Mouse (Mus musculus) midbrain, embryonic 13.5 days (tissue): ENCODE measurements around the gene Edem1. TPM values are rescaled to one million over a fixed set of nuclear protein-coding genes. Genes with fewer than 3 reads are reported as not detected.

Source experiments
- ATAC-seq: fragments of 200-750 bp; cut with Nextera tagmentation; 2 replicates; pipeline ENCODE4 v1.8.0; 2017; ENCODE audit warnings: mild to moderate bottlenecking, moderate TSS enrichment, moderate library complexity
- H3K27ac ChIP-seq: fragments of 300-500 bp; sonication (generic); 2 replicates; pipeline ENCODE4 v1.5.1; 2015; ENCODE audit warnings: inconsistent platforms, mild to moderate bottlenecking, moderate library complexity
- H3K27me3 ChIP-seq: fragments of 300-500 bp; sonication (generic); 2 replicates; pipeline ENCODE4 v1.6.1; 2015; ENCODE audit warnings: mild to moderate bottlenecking, inconsistent platforms
- H3K36me3 ChIP-seq: fragments of 300-500 bp; sonication (generic); 2 replicates; pipeline ENCODE4 v1.6.1; 2015; ENCODE audit warnings: mild to moderate bottlenecking, inconsistent platforms
- H3K4me1 ChIP-seq: fragments of 300-500 bp; sonication (generic); replicated peaks from 2 replicates; pipeline ENCODE4 v1.6.1; 2015; ENCODE audit warnings: inconsistent platforms
- H3K4me2 ChIP-seq: fragments of 300-500 bp; sonication (generic); replicated peaks from 2 replicates; pipeline ENCODE4 v1.6.1; 2015; ENCODE audit warnings: moderate library complexity, mild to moderate bottlenecking, inconsistent platforms
- H3K4me3 ChIP-seq: fragments of 300-500 bp; sonication (generic); replicated peaks from 2 replicates; pipeline ENCODE4 v1.5.1; 2015; ENCODE audit warnings: mild to moderate bottlenecking, inconsistent platforms
- H3K9ac ChIP-seq: fragments of 300-500 bp; sonication (generic); replicated peaks from 2 replicates; pipeline ENCODE4 v1.6.1; 2015; ENCODE audit warnings: mild to moderate bottlenecking, inconsistent platforms
- H3K9me3 ChIP-seq: fragments of 300-500 bp; sonication (generic); 2 replicates; pipeline ENCODE4 v1.6.1; 2016; ENCODE audit warnings: mild to moderate bottlenecking, inconsistent platforms
- WGBS: fragments of 180-500 bp; shearing (Covaris S2); methylation state at CpG from one replicate; pipeline ENCODE4 v1.1.7; 2015; 5-methylcytosine and 5-hydroxymethylcytosine counted together
- polyA plus RNA-seq: library from polyadenylated mRNA; unstranded; fragments of >200 nt; fragmentation: Nextera tagmentation; extraction: Ambion mirVana; gene quantifications from 2 replicates; pipeline ENCODE4 v1.2.1, GENCODE M21; 2015

Gene Edem1
- polyA plus RNA-seq = 5.0 and 6.6 TPM in 2 replicates

DNA sequence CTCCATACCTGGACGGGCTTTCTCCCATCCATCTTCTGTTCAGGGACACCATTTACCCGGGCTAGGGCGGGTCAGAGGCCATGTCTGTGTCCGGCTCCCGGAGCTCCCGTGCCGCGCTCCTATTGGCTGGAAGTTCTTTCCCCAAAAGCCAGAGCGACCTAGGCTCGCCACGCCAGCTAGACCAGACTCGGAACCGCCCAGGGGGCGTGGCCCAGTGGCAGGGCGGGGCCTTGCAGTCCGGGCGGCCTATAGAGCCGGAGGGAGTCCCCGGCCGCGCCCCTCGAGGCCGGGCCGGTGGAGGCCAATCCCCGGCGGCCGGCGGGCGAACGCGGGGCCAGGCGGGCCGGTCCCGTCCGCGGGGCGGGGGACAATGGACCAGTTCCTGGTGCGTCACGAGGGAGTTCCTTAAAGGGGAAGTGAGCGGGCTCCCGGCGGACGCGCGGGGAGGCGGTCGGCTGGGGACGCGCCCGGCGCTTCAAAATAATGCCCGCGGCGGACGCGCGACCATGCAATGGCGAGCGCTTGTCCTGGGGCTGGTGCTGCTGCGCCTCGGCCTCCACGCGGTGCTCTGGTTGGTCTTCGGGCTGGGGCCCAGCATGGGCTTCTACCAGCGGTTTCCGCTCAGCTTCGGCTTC is at the start of gene Edem1:
Gene Edem1, plus strand, starts transcription at position 408 of the 635 bp plus-strand sequence.
- Histone ChIP-seq H3K27ac (peak within 1 kb of the TSS; percentile 66), H3K36me3 (peaks cover 4% of the 10 kb centered on the region), H3K4me2 (peak within 1 kb of the TSS; percentile 82), H3K4me1 (peaks cover 20% of the 10 kb centered on the region), H3K4me3 (peak within 1 kb of the TSS; percentile 89), H3K27me3 (no peaks in the 10 kb centered on the region), H3K9me3 (no peaks in the 10 kb centered on the region), H3K9ac (peak within 1 kb of the TSS; percentile 88)
- under 1% methylated on average over 61 of the region's 67 CpGs for WGBS
- ATAC-seq = peak; percentile 98

DNA sequence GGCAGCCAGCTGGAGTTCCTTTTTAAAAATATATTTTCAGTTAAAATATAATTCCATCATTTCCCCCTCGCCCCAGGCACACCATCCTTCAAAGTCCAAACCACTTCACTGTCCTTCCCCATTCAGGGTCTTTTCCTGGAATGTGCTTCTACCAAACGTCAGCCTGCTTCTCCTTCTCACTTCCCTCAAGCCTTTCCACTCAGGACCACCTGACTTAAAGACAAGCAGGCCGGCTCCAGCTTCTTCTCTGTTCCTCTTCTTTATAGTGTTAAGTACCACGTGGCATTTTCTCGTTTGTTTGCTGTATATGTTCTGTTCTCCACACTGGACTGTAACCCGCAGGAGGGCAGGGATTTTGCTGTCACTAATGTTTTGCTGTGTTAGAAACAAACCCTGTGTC is 46.6 kb upstream of the Edem1 start:
- H3K4me2 ChIP-seq = no peak overlapping the region
- no peaks in the 10 kb centered on the region for H3K9me3 ChIP-seq
- H3K36me3 ChIP-seq = no peaks in the 10 kb centered on the region
- peaks cover 23% of the 10 kb centered on the region for H3K4me1 ChIP-seq
- ATAC-seq = no peak
- H3K27ac ChIP-seq = no peak overlapping the region
- no peaks in the 10 kb centered on the region for H3K27me3 ChIP-seq
- WGBS = 70% methylated on average over 6 of the region's 6 CpGs
- no peak overlapping the region for H3K9ac ChIP-seq
- no peak overlapping the region for H3K4me3 ChIP-seq

DNA sequence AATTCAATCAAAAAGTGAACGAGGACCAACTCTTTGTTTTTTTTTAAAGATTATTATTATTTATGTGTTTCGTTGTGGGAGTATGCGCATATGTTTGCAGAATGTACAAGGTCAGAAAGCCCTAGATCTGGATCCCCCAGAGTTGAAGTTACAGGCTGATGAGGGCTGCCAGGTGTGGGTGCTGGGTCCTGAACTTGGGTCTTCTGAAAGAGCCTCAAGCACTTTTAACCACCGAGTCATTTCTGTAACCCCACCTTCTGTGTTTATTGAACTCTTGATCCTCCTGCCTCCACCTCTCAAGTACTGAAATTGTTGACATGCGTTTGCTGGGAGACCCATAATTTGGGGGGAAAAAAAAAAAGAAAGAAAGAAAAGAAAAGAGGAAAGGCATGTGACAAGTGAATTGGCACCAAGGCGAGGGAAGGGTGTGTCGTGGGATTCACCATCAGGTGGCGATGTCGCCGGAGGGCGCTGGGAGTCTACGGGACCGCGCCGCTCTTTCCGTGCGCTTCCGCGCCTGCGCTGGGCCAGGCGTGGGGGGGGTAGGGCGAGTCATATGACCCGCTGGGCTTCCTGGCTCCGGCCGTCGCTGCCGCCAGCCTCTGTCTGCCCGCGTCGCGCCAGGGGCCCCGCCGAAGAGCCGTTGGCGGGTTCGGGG is 45.8 kb upstream of the Edem1 start, which contains the start of gene Arl8b:
Gene Arl8b, plus strand, starts transcription at position 574 of the 658 bp plus-strand sequence.
- H3K27me3 ChIP-seq = no peaks in the 10 kb centered on the region
- H3K36me3 ChIP-seq = no peaks in the 10 kb centered on the region
- peaks cover 23% of the 10 kb centered on the region for H3K4me1 ChIP-seq
- peak; percentile 96 for ATAC-seq
- H3K9me3 ChIP-seq = no peaks in the 10 kb centered on the region
- peak within 1 kb of the TSS; percentile 93 for H3K9ac ChIP-seq
- peak within 1 kb of the TSS; percentile 81 for H3K27ac ChIP-seq
- H3K4me2 ChIP-seq = peak within 1 kb of the TSS; percentile 86
- H3K4me3 ChIP-seq = peak within 1 kb of the TSS; percentile 100
- WGBS = 10% methylated on average over 36 of the region's 36 CpGs

DNA sequence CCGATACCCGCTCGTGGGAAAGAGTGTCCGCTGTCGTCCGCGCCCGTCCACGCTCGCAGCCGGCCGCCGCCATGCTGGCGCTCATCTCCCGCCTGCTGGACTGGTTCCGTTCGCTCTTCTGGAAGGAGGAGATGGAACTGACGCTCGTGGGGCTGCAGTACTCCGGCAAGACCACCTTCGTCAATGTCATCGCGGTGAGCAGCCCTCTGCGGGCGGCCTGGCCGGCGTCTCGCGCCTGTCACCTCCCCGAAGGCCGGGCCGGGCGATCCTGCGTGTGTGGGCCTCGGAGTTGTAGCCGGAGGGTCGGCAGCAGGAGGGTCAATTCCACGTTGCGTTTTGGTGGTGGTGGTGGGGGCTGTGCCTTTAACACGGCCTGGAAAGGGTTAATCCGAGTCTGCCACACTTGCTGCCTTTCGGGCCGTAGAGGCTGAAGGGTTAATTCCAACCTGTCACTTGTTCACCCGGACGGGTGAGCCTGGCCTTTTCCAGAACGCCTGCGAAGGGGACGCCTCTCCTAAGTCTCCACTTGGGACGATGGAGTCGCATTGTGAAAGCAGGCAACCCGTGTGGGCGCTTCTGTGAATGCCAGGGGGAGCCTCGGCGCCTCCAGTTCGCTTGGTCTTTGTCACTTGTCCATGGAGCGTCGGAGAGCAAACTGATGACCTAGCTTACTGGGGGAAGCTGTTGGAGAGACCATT is 45.1 kb upstream of the Edem1 start:
- Histone ChIP-seq H3K4me3 (peak overlapping the region; percentile 100), H3K27ac (peak overlapping the region; percentile 81), H3K4me2 (peak overlapping the region; percentile 86), H3K9ac (peak overlapping the region; percentile 93), H3K27me3 (no peaks in the 10 kb centered on the region), H3K4me1 (peaks cover 23% of the 10 kb centered on the region), H3K36me3 (no peaks in the 10 kb centered on the region), H3K9me3 (no peaks in the 10 kb centered on the region)
- ATAC-seq = peak; percentile 88
- WGBS = under 1% methylated on average over 57 of the region's 57 CpGs

DNA sequence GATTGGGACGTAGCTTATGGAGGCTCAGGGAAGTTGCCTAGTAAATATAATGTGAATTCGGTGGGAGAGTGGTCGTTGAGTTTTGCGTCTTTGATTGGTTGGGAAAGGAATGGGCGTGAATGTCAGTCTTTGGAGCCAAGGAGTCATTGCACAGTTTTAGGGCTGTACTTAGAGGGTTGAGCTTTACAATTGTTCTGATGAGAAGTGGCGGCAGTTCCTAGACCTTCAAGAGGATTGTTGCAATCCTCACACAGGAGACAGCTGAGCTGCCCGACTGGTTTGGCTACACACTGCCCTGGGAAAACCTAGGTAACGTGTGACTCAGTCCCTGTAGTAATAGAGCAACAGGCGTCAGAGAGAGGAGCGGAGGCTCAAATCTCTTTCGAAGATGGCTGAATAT is 44.4 kb upstream of the Edem1 start:
- WGBS = 41% methylated on average over 11 of the region's 11 CpGs
- peak overlapping the region; percentile 93 for H3K9ac ChIP-seq
- H3K27me3 ChIP-seq = no peaks in the 10 kb centered on the region
- H3K4me2 ChIP-seq = peak overlapping the region; percentile 86
- H3K27ac ChIP-seq = no peak overlapping the region
- no peak for ATAC-seq
- H3K9me3 ChIP-seq = no peaks in the 10 kb centered on the region
- H3K4me3 ChIP-seq = peak overlapping the region; percentile 100
- peaks cover 23% of the 10 kb centered on the region for H3K4me1 ChIP-seq
- H3K36me3 ChIP-seq = no peaks in the 10 kb centered on the region

DNA sequence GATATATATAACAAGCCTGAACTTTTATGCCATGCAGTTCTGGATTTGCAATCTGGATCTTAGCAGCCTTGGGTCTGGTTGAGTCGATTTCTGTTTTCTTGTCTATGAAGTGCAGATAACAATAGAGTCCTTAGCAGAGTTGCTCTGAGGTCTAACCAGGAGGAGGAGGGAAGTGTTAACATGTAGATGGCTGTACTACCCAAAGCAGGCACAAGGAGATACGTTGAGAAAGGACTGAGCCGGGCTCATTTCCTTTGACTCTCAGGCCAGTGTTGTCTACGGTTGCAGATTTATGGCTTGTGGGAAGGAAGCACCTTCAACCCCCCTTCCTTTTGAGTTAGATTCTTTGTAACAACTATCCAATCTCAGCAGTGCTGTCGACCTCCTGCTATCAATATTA is 43.6 kb upstream of the Edem1 start:
- H3K27me3 ChIP-seq = no peaks in the 10 kb centered on the region
- H3K4me3 ChIP-seq = peak overlapping the region; percentile 100; the same call in 1 of the 2 replicates
- peak overlapping the region; percentile 86 for H3K4me2 ChIP-seq
- ATAC-seq = no peak
- no peaks in the 10 kb centered on the region for H3K9me3 ChIP-seq
- no peak overlapping the region for H3K27ac ChIP-seq
- 72% methylated on average over 5 of the region's 5 CpGs for WGBS
- H3K36me3 ChIP-seq = no peaks in the 10 kb centered on the region
- H3K4me1 ChIP-seq = peaks cover 23% of the 10 kb centered on the region
- H3K9ac ChIP-seq = peak overlapping the region; percentile 37

DNA sequence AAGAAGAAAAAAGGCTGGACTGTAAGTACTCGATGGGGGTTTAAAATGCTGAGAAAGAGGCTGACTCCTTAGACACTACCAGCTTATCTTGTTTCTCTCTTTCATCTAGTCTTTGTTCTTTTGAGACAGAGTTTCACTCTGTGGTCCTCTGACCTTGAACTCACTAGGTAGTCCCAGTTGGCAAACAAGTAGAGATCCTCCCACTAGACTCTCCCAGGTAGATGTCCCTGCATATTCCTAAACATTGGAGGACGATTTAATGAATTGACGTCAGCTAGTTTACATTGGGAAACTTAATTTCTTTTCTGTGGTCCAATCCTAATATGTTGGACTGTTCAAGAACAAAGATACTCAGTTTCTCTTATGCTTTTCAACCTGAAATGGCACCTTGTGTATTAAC is 42.9 kb upstream of the Edem1 start:
- Histone ChIP-seq H3K4me1 (peaks cover 23% of the 10 kb centered on the region), H3K4me3 (no peak overlapping the region), H3K9ac (no peak overlapping the region), H3K27me3 (no peaks in the 10 kb centered on the region), H3K4me2 (no peak overlapping the region), H3K36me3 (no peaks in the 10 kb centered on the region), H3K27ac (no peak overlapping the region), H3K9me3 (no peaks in the 10 kb centered on the region)
- 90% methylated on average over 3 of the region's 3 CpGs for WGBS
- ATAC-seq = no peak

DNA sequence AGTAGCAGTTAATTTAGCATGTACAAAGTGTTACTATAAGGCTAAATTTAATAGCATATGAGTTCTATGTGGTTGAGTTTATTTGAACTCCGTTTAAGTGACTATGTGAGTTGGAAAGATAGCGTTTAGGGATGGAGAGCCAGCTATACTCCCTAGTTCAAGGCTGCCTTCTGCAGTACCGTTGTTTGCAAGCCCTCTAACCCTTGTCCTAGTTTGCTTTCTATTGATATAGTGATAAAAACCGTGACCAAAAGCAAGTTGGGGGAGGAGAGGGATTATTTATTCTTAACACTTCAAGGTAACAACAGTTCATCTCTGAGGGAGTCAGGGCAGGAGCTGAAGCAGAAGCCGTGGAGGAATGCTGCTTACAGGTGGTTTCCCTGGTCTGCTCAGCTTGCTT is 36.9 kb upstream of the Edem1 start:
- WGBS = 79% methylated on average over 5 of the region's 5 CpGs
- Histone ChIP-seq H3K4me3 (no peak overlapping the region), H3K9ac (no peak overlapping the region), H3K9me3 (no peaks in the 10 kb centered on the region), H3K4me2 (no peak overlapping the region), H3K27me3 (no peaks in the 10 kb centered on the region), H3K27ac (no peak overlapping the region), H3K36me3 (no peaks in the 10 kb centered on the region), H3K4me1 (peaks cover 3% of the 10 kb centered on the region)
- ATAC-seq = no peak

DNA sequence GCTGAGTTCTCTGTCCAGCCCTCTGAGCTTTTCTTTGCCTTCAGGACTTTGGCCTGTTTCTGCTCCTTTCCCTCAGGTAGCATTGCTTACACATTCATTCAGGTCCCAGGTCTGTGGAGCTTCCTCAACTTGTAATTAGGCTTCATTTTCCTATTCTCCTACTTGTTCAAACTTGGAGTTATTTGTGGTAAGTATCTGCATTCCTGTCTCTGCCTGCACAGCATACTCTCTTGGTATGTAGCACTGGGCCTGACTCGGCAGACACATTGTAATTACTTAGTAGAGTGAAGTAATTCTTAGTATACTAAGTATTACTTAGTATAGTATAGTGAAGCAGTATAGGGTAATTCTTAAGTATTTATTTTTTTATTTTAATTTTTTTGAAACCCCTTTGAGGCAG is 32.5 kb upstream of the Edem1 start:
- H3K4me2 ChIP-seq = no peak overlapping the region
- no peak overlapping the region for H3K9ac ChIP-seq
- peaks cover 10% of the 10 kb centered on the region for H3K4me1 ChIP-seq
- no peak overlapping the region for H3K4me3 ChIP-seq
- WGBS = 87% methylated on average over 1 of the region's 1 CpGs
- H3K27ac ChIP-seq = no peak overlapping the region
- no peak for ATAC-seq
- H3K27me3 ChIP-seq = no peaks in the 10 kb centered on the region
- H3K36me3 ChIP-seq = no peaks in the 10 kb centered on the region
- H3K9me3 ChIP-seq = no peaks in the 10 kb centered on the region

DNA sequence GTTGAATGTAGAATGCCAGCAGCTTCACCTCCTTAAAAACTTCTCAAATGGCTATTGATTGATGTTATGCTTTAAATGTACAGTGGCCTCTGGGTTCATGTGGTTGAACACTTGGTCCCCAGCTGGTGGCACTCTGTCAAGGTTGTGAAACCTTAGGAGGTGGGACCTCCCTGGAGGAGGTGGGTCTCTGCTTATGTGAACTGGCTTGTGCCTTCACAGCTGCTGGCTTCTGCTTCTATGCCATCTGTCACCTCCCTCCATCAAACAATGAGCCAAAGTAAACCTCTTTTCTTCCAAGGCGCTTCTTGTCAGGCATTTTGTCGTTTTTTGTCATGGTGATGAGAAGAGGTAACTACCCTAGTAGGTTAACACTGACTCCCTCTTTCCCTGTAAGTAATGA is 31.7 kb upstream of the Edem1 start:
- ATAC-seq = no peak
- H3K36me3 ChIP-seq = no peaks in the 10 kb centered on the region
- no peak overlapping the region for H3K4me2 ChIP-seq
- 37% methylated on average over 2 of the region's 2 CpGs for WGBS
- H3K4me1 ChIP-seq = peaks cover 10% of the 10 kb centered on the region
- H3K4me3 ChIP-seq = no peak overlapping the region
- no peak overlapping the region for H3K9ac ChIP-seq
- no peaks in the 10 kb centered on the region for H3K27me3 ChIP-seq
- no peak overlapping the region for H3K27ac ChIP-seq
- H3K9me3 ChIP-seq = no peaks in the 10 kb centered on the region

DNA sequence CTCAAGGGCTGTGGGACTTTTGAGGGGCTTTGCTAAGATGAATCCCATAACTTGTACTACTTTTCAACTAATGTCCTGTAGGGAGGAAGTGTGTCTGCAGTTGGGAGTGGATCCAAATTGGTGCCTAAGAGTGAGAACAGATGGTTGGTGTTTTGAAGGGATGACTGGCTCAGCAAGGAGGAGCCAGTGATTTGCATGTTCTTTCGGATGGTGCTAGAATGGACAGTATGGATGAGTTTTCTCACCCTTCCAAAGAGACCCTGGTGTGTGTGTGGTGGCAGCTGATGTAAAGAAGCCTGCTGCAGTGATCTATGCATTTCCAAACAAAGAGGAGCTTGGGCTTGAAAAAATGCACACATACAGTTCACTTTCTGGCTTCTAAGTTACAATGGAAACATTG is 23.2 kb upstream of the Edem1 start:
- ATAC-seq = no peak
- Histone ChIP-seq H3K4me2 (no peak overlapping the region), H3K27me3 (no peaks in the 10 kb centered on the region), H3K9me3 (no peaks in the 10 kb centered on the region), H3K4me3 (no peak overlapping the region), H3K36me3 (no peaks in the 10 kb centered on the region), H3K9ac (no peak overlapping the region), H3K27ac (no peak overlapping the region), H3K4me1 (peaks cover 6% of the 10 kb centered on the region; the same call in 1 of the 2 replicates)
- WGBS = 41% methylated on average over 1 of the region's 1 CpGs

DNA sequence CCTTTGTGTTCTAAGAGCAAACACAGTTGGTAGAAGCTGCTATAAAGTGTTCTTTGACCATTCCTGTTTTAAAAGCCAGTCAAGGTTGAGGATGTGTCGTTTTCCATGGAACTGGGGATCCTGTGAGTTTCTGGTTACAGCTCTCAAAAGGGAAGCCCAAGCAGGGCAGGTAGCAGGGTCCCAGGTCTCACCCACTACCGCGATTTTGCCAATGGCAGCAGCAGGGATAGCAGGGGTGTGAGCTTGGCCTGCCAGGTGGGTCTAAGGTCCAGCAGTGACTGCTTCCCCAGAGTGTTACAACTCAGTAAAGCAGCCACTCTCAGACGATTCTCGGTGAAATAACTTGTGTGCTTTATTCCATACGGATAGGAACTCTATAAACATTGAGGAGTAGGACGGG is 22.6 kb upstream of the Edem1 start:
- Histone ChIP-seq H3K4me3 (no peak overlapping the region), H3K4me2 (no peak overlapping the region), H3K36me3 (no peaks in the 10 kb centered on the region), H3K27me3 (no peaks in the 10 kb centered on the region), H3K4me1 (peaks cover 6% of the 10 kb centered on the region; the same call in 1 of the 2 replicates), H3K9me3 (no peaks in the 10 kb centered on the region), H3K9ac (no peak overlapping the region), H3K27ac (no peak overlapping the region)
- no peak for ATAC-seq
- WGBS = 91% methylated on average over 7 of the region's 7 CpGs
